Mouse (Mus musculus) NIH3T3 (cell line): ENCODE measurements around the gene Pole.

Experiments
- DNase-seq: peaks from one replicate; pipeline ENCODE4 v3.0.0-alpha.2; 2012; ENCODE audit warnings: low read depth

Pole gene

DNA sequence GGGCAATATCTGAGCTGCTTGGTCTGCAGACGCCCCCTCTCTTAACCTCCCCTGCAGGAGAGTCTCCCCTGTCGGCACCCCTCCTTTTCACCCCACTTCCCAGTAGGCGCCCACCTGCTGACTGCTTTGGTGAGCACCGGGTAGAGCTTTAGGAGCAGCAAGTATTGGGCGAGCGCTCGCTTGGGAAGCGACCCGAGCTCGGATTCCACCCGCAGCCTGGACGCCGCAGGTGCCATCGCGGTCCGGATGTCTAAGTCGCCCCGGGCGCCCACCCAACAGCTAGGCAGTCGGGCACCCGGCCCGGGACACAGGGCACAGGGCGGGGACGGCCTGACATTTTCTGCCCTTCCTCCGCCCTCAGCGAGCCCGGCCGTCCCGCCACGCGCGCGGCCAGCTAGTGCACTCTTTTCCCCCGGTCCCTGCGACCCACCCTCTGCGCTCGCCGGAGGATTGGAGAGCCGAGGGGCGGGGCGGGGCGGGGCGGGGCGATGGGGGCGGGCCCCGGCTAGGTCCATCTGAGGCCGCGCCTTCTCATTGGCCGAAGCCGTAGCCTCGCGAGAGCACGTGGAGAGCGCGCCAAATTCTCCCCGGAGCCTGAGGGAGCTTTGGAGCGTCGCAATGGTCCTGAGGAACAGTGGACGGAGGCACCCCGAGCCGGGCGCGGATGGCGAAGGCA, at the start of gene Pole, which contains the start of gene Pxmp2:
TSS of gene Pole (plus strand) at position 537 of the 676 bp plus-strand sequence.
TSS of gene Pxmp2 (minus strand) at position 417 of the 676 bp plus-strand sequence.
- DNase-seq = peak; percentile 95

DNA sequence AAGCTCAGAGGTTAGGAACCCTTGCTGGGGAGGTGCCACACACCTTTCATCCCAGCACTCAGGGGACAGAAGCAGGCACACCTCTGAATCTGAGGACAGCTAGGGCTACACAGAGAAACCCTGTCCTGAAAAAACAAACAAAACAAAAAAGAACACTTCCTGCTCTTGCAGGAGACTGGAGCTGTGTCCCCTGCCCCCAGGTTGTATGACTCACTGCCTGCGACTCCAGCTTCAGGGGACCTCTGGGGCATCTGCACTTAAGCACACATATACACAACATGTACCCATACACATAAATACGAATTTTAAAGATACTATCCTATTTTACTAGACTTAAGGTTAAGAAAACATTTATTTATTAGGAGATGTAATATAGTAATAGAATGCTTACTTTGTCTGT, 42.0 kb upstream of the Pole start:
- no peak for DNase-seq

DNA sequence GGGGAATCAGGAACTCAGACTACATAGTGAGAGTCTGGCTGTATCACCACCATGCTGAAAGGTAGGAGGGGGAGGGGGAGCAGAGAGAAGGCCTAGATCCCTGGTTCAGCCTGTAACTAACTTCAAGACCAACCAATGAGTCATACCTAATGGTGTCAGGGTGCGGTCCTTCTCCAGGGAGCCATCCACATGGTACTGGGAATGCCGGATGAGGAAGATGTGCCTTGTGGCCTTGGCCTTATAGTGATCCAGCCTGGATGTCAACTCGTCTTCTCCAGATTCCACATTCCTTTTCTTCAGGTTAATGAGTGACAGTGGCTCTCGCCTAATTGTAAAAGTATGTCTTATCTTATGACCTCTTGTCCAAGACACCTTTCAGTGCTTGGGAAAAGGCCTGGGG, 19.2 kb upstream of the Pole start:
- DNase-seq = no peak

DNA sequence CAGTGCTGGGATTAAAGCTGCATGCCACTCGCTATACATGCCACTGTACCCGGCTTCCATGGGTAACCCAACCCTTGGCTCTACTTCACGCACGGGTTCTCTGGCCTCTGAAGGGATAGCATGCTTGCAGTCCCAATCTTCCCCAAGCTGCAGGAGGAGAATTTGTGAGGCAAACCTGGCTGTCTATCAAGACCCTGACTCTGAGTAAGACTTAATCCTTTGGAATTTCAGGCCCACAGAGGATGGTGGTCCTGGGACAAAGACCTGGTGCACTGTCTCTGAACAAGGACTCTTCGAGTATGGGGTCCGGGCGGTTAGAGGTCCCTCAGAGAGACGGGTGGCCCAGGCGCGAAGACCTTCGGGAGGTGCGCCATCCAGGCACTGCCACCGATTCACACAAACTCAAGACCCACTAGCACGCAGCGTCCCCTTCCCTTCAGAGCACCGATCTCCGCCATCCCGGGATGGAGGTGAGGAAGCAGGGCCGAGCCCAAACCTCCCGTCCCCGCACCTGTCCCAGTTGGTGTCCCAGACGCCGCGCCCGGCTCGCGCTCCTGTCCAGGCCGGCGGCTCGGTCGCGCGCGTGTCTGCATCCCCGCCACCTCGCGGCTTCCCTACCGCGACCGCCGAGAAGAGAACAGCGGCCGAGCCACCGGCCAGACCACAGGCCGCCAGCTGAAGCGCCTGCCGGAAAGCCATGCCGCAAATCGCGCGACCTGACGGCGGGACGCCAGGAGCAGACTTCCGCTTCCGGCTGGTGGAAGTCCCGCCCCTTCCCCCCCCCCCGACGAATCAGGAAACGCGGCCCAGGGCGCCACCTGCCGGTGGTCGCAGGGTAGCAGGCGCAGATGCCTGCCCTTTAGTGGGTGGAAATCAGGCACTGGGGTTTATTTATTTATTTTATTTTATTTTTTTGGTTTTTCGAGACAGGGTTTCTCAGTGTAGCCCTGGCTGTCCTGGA, 16.7 kb upstream of the Pole start, which contains the start of gene Pgam5:
TSS of gene Pgam5 (minus strand) at position 773 of the 961 bp plus-strand sequence.
- peak; percentile 99 for DNase-seq

DNA sequence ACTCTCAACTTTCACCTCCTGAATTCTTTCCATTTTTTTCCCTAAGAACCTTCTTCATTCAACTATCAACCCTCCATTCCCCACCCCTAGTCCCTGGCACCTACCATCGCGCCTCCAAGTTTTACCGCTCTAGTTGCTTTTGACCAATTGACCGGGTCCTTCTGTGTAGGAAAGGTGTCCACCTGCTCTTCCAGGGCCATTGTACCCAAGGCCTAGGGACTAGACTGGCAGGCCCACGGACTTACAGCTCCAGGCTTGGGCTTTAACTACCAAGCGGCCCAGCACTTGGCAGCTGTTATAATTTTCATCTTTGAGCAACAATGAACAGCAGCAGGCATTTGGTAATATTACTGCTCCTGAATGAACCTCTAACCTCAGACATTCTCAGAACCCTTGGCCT, 15.9 kb upstream of the Pole start:
- no peak for DNase-seq

DNA sequence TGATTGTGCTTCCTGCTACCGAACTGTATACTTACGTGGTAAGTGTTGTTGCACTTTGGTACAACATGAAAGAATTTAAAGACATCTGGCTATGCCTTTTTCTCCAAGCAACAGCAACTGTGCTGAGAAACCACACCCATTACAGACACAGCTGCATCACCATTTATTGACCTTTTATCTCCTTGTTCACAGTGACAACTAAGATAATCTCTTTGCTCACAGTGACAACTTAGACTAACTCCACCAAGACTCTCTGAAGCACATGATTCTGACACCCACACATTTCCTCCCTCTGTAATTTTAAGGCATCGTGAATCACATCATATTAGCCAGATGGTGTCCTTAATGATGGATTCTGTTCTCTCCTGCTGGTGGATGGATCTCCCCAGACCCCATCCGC, 12.0 kb upstream of the Pole start:
- no peak for DNase-seq

DNA sequence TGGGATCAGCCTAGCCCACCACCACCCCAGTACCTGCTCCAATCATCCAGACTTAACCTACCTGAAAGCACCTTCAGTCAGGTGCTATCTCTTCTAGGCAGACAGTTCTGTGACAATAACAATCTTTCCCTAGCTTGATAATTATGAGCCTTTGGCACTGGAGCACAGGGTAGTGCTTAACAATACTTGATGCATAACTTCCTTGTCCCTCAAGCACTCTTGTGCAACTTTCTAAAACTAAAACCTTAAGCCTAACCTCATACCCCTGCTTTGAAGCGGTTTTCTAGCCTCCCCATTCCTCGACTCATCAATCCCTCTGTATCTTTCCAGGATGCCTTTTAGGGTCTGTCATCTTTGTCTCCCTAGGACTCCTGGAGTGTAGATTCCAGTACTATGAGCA, 11.3 kb upstream of the Pole start:
- DNase-seq = no peak

DNA sequence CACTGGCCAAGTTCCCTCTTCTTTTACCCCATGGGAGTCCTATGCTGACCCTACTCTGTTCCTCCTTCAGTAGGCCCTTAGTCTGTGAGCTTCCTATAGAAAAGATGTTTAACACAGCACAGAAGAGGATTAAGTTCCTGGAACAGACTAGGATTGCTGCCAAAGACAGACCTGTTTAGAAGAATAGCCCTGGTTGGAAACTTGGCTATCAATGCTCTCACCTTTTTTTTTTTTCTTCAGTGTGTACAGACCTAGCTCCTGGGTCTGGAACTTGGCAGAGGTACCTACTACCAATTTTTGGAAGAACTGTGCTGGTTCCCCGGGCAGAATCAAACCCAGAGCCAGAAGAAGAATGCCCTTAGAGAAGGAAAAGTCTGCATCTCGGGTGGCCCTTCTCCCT, 9.7 kb upstream of the Pole start:
- DNase-seq = no peak

DNA sequence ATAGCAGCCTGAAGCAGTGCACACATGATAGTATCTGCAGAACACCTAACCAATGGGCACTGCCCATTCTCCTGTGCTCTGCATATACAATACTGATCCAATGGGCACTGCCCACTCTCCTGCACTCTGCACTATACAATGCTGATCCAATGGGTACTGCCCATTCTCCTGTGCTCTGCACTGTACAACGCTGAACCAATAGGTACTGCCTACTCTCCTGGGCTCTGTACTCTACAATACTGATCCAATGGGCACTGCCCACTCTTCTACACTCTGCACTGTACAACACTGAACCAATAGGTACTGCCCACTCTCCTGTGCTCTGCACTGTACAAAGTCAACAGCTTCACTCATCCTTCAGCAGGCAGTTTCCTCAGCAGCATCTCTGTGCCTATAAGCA, 9.2 kb upstream of the Pole start:
- DNase-seq = no peak

DNA sequence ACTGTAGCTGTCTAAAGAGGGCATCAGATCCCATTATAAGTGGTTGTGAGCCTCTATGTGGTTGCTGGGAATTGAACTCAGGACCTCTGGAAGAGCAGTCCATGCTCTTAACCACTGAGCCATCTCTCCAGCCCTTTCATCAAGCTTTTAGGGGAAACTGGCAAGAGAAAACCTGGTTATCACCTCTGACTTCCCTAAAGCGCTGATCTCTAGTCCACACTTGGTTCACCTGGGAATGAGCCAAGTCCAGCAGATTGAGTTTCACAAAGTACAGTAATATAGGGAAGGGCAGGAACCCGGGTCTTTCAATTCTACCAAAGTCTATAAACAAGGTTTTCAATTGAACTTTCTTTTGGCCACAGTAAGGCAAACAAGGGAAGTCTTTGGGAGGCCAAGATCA, 4.1 kb upstream of the Pole start:
- no peak for DNase-seq

DNA sequence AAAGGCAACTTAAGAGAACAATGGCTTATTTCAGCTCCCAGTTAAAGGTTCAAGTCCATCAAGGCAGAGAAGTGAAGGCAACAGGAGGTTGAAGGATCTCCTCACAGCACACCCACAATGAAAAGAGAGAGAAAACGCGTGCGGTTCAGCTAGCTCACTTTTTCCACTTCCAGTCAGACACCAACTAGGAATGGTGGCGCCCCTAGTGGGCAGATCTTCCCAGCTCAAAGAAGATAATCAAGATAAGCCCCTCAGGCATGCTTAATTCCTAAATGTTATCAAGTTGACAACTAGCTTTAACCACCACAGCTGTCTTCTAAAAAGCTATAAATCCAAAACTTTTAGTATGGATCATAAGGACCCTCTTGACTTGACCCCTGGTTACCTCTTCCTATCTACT, 1.6 kb upstream of the Pole start:
- DNase-seq = peak; percentile 50

DNA sequence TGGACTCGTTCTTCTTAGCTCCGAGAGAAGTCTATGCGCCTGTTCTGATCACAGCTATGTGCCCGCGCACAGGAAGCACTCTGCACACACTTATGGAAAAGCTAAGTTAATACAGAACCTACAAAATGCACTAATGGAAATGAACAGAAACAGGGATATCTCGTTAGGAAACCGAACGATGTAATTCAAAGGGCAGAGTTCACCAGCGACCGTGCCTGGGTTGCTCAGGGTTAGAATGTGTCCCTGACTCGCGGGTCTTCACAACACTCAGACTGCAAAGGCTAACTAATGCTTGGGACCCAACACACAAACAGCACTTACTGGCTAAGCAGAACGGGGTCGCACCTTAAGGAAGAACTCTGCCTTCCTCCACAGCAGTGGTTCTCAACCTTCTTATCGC, 950 bp upstream of the Pole start:
- no peak for DNase-seq

DNA sequence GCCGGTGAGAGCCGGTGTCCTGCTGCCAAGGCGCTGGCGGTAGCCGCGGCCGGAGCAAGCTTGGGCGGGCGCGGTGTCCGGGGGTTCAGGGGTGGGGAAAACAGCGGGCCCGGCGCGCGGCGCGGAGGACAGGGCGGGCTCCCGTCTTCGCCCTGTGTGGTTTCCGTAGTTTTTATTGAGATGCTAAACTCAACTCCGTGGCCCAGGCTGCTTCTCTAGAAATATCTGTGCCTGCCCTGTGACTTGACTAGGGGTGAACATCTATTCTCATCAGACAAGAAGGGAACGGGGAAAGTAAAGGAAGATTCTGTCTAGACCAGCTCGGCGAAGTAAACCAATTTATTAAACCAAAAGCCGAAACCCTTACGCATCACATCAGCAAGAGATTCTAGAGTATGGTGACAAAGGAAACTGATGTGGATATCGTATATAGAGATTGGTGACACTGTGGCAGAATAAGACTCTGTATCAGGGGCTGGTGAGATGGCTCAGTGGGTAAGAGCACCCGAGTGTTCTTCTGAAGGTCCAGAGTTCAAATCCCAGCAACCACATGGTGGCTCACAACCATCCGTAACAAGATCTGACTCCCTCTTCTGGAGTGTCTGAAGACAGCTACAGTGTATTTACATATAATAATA, 459 bp downstream of the Pole start:
- no peak for DNase-seq

DNA sequence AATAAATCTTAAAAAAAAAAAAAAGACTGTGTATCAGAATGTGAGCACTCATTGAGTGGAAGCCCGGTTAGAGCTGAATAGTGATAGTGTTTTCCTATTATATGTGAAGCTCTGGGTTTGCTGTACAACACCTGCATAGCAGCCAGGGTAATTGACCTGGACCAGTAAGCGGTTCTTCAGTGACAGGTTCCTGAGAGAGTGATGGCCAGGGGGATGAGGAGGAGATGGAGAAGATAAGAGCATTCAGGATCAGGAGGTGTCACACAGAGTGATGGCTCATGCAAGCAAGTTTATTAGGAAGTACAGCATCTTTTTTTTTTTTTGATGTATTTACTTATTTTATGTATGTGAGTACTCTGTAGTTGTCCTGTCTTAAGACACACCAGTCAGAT, 974 bp downstream of the Pole start:
- DNase-seq = no peak

DNA sequence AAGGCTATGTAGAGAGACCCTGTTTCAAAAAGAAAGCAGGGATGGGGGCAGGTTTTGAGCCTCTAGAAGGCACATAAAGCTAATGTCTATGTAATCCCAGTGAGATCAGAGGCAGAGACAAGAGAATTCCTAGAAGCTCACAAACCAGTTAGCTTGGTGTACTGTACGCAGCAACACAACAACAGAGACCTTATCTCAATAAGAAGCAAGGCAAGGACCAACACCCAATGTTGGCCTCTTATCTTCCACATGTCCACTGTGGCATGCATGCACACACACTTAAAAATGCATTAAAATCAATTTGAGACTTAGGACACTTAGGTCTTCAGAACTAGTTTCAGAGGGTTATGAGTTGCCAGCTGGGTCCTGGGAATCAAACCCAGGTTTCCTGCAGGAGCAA, 5.5 kb downstream of the Pole start:
- DNase-seq = no peak

DNA sequence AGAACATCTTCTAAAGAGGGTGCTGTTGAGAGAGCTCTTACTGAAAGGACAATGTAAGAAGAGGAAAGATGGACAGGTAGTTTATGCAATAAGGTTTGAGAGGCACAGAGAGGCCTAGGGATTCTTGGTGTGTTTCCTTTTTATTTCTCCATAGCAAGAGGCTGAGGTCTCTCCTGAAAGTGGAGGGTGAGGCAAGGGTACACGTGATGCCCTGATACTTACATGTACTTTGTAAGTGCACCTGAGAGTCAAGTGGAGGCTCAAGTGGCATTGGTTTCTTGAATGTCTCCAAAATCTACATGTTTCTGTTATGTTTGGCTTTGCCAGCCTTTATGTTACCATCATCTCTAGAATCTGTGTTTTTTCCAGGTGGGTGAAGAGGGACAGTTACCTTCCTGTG, 10.5 kb downstream of the Pole start:
- DNase-seq = no peak

DNA sequence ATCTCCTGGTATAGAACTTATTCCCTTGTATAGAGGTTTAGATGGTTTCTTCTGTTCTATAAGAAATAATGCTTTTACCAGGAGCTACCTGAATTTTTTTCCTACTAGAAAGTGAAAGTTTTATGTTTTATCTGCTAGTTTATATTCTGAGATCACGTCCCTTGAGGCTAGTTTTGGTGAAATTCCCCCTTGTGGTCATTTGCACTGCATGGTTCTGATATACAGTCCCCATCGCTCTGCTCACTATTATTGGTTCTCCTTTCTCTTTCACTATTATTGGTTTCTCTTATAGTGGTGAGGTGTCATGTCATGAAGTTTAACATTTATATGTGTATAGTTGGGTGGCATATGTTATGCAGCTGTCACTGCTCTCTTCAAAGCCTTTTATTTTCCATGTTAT, 14.5 kb downstream of the Pole start:
- no peak for DNase-seq

DNA sequence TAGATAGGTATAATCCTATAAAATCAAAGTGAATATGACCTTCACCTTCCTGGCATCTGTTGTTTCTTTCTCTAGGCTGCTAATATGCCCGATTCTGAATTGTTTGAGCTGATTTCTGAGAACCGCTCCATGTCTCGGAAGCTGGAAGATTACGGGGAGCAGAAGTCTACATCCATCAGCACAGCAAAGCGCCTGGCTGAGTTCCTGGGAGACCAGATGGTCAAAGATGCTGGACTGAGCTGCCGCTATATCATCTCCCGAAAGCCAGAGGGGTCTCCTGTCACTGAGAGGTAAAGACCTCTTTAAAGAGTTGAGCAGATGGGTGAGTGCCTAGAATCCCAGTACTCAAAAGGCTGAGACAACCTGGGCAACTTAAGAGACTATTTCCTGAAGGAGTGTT, 22.8 kb downstream of the Pole start:
- no peak for DNase-seq

DNA sequence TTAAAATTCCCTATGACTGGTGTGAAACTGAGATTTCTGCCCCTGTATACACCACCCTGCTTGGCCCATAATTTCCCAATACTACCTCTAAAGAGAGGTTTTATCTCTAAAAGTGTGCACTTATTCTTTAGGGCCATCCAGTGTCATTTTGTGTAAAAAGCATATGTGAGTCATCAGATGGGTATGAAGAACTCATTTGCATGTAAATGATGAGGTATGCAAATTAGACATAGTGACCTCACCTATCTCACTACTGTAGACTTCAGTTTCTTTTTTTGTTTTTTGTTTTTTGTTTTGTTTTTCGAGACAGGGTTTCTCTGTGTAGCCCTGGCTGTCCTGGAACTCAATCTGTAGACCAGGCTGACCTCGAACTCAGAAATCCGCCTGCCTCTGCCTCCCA, 27.0 kb downstream of the Pole start:
- no peak for DNase-seq

DNA sequence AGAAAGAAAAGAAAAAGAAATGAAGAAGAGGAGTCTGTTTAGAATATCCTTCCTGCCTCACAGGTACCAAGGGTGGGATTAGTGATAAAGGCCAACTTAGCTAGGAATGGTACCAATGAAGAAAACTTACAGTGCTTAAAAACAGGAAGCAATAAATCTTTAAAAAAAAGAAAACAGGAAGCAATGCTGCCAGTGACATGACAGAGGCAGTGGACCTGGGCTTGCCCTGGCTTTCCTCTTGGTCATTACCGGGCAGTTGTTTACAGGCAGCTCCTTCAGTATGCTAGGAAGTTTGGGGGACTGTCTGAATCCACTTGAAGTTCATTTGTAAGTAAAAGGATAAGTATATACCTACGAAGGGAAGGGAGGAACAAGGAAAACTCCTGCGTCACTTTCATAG, 44.4 kb downstream of the Pole start:
- DNase-seq = no peak

DNA sequence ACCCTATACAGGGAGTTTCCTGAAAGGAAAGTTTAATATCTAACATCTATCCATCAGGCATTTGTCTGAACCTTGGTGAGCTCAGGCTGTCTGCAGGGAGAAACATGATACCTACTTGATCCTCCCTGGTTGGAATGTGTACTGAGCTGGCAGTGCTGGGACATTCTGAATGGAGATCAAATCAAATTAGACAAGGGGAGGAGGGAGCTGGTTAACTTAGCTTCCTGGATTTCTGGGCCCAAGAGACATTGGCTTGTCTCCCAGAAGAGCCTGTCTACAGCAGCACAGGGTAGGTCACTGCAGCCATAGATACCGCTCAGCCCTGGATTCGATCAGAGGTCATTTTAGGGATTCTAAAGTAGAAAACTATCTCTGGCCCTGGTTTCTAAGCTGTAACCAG, 52.7 kb downstream of the Pole start:
- peak; percentile 77 for DNase-seq

DNA sequence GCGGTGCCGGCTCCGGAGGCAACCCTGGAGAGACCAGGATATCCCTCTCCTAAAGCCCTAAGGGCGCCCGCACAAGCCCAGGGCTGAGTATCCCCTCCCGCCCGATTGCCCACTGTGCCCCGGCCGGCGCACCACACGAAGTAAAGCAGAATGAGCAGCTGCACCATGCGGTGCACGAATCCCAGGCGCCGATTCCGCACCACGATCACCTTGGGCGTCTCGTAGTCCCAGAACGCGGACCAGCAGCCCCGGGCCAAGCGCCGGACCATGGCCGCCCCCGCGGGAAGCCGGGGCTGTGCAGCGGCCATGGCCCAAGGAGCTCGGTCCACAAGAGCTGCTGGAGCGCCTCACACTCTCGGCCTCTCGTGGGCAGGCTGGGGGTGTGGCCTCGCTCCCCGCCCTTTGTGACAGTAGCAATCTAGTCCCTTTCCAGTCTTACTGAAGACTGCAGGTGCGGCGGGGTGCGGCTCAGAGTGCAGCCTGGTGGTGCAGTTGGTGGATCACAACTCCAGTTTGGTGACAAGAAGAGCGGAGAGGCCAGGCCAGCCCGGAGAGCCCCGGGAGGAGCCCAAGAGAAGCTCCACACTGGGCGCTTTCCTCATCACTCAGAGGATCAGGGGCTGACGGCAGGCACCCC, 56.7 kb downstream of the Pole start, which contains the start of gene P2rx2:
TSS of gene P2rx2 (minus strand) at position 565 of the 637 bp plus-strand sequence.
- DNase-seq = no peak
